Comparison of ENCODE assay signal across 8 mouse cellular contexts in the genomic region with DNA sequence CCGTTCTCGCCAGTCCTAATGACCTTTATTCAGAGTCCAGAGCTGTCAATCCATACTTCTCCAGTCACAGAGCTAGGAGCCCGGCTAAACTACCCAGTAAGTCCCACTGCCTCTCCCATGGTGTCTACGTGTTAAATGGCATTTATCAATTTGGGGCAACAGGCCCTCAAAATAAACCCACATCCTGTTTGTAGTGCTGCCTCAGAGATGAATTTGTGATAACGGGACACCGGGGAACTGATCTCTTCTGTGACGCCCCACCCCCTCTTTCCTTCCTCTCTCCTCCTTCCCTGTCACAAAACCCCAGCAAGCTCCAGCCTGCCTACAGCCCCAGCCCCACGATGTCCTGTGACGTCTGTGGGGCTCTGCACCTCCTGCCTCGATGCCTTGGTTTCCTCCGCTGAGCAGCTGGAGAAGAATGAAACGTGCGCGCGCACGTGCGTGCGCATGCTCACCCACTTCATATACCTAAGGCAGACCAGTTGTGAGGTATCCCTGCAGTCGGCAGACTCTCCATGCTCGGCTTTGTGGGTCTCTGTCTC. TPM values are rescaled to one million over a fixed set of nuclear protein-coding genes. Genes with fewer than 3 reads are reported as not detected.
DNase-seq lines count a peak whose midpoint lies in the region; ATAC-seq and TF ChIP-seq lines count a peak whose summit lies in the region.

No protein-coding gene starts in this region.

- H3K4me1 ChIP-seq in G1E (ENCODE audit: insufficient read depth, low read depth, low read length), result peaks cover 72% of the 10 kb centered on the region
- H3K4me1 ChIP-seq in midbrain, embryonic 14.5 days (ENCODE audit: control insufficient read depth, insufficient read depth, low read length), result no peaks in the 10 kb centered on the region

- H3K9ac ChIP-seq in midbrain, embryonic 14.5 days (replicated peaks; ENCODE audit: low read length), result no peak overlapping the region

- H3K27ac ChIP-seq in midbrain, embryonic 14.5 days (replicated peaks; ENCODE audit: low read depth, low read length), result no peak overlapping the region

- no peaks in the 10 kb centered on the region for H3K27me3 ChIP-seq in G1E (ENCODE audit: insufficient read depth, low read length)
- H3K27me3 ChIP-seq in midbrain, embryonic 14.5 days (ENCODE audit: control insufficient read depth, insufficient read depth, low read length), result no peaks in the 10 kb centered on the region

- no peak overlapping the region for H3K4me2 ChIP-seq in midbrain, embryonic 14.5 days (ENCODE audit: low read length)

- WGBS in midbrain, embryonic 14.5 days, result 85% methylated on average over 20 of the region's 20 CpGs

- peak overlapping the region; percentile 68 for H3K4me3 ChIP-seq in G1E (ENCODE audit: low read depth, low read length)
- H3K4me3 ChIP-seq in midbrain, embryonic 14.5 days (replicated peaks; ENCODE audit: low read depth, low read length), result no peak overlapping the region

- TF ChIP-seq CTCF in G1E (IDR thresholded peaks at IDR 0.05; ENCODE audit: low read depth, low read length), result no peak

- peak; percentile 91 for DNase-seq in G1E (ENCODE audit: low spot score)
- peak; percentile 52 to 75 for DNase-seq in kidney, postnatal 25 days
- no peak for DNase-seq in ovary, postnatal 14 days (ENCODE audit: low spot score)
- no peak for DNase-seq in midbrain, embryonic 14.5 days
- no peak for DNase-seq in c-Kit-positive CD71-positive TER-119-positive erythroid progenitor cells, embryonic 14.5 days (ENCODE audit: low spot score)
- DNase-seq in cerebellum, postnatal 36 days, result no peak

- peak; percentile 94 for ATAC-seq in G1E (ENCODE audit: extremely low read depth, insufficient number of reproducible peaks, low FRiP score, poor library complexity, severe bottlenecking)
- ATAC-seq in erythroblast, adult 5-6 weeks (replicated peaks; ENCODE audit: low FRiP score, poor library complexity, severe bottlenecking), result 0 out of 2 replicates have a peak, but pooled peaks have one; percentile 28
- ATAC-seq in megakaryocyte-erythroid progenitor cell, adult 5-6 weeks (replicated peaks; ENCODE audit: low FRiP score, low TSS enrichment, poor library complexity, severe bottlenecking), result peak; percentile 80
- ATAC-seq in midbrain, embryonic 14.5 days (ENCODE audit: low FRiP score, low TSS enrichment), result no peak

- peaks cover 13% of the 10 kb centered on the region for H3K9me3 ChIP-seq in G1E (replicated peaks)
- no peaks in the 10 kb centered on the region for H3K9me3 ChIP-seq in midbrain, embryonic 14.5 days (ENCODE audit: control insufficient read depth, low read length)

- peaks cover 11% of the 10 kb centered on the region for H3K36me3 ChIP-seq in G1E (replicated peaks)
- H3K36me3 ChIP-seq in midbrain, embryonic 14.5 days (ENCODE audit: control insufficient read depth, insufficient read depth, low read length), result no peaks in the 10 kb centered on the region

RNA-seq across cellular contexts. Expression of gene Fam102a, which starts 39.9 kb away (rescaled TPM):
- 33.6 and 35.0 TPM in 2 replicates for total RNA-seq in G1E (2014; fragmentation: Nextera tagmentation)
- 28.7 and 30.1 TPM in 2 replicates for total RNA-seq in G1E (2017)
- 28.9 and 32.7 TPM in 2 replicates for polyA plus RNA-seq in G1E (2012)
- total RNA-seq in erythroblast, adult 5-6 weeks (2015; ENCODE audit: low replicate concordance), result 1.2 and 2.7 TPM in 2 replicates
- 0.28 and 6.5 TPM in 2 replicates for total RNA-seq in erythroblast, adult 5-6 weeks (2017; ENCODE audit: low replicate concordance)
- total RNA-seq in megakaryocyte-erythroid progenitor cell, adult 5-6 weeks (2014; fragmentation: Nextera tagmentation), result 1.5 and 2.9 TPM in 2 replicates
- 0.34 and 2.3 TPM in 2 replicates for total RNA-seq in megakaryocyte-erythroid progenitor cell, adult 5-6 weeks (2017)
- 6.9 and 7.8 TPM in 2 replicates for polyA plus RNA-seq in midbrain, embryonic 14.5 days (2014; fragmentation: Nextera tagmentation; extraction: Ambion mirVana)

RNA-seq across cellular contexts. Expression of gene Slc25a25, which starts 44.0 kb away (rescaled TPM):
- total RNA-seq in G1E (2014; fragmentation: Nextera tagmentation), result 5.1 and 25.4 TPM in 2 replicates
- total RNA-seq in G1E (2017), result 6.8 and 8.0 TPM in 2 replicates
- 6.5 and 6.9 TPM in 2 replicates for polyA plus RNA-seq in G1E (2012)
- 2.1 and 6.3 TPM in 2 replicates for total RNA-seq in erythroblast, adult 5-6 weeks (2015; ENCODE audit: low replicate concordance)
- total RNA-seq in erythroblast, adult 5-6 weeks (2017; ENCODE audit: low replicate concordance), result 4.2 and 16.2 TPM in 2 replicates
- total RNA-seq in megakaryocyte-erythroid progenitor cell, adult 5-6 weeks (2014; fragmentation: Nextera tagmentation), result 9.5 and 12.2 TPM in 2 replicates
- 4.0 and 34.6 TPM in 2 replicates for total RNA-seq in megakaryocyte-erythroid progenitor cell, adult 5-6 weeks (2017)
- 36.3 and 41.5 TPM in 2 replicates for polyA plus RNA-seq in midbrain, embryonic 14.5 days (2014; fragmentation: Nextera tagmentation; extraction: Ambion mirVana)

RNA-seq across cellular contexts. Expression of gene Naif1, which starts 45.0 kb away (rescaled TPM):
- total RNA-seq in G1E (2014; fragmentation: Nextera tagmentation), result 3.9 and 4.2 TPM in 2 replicates
- 3.8 and 4.0 TPM in 2 replicates for total RNA-seq in G1E (2017)
- polyA plus RNA-seq in G1E (2012), result 6.9 and 8.1 TPM in 2 replicates
- 0.77 and 0.84 TPM in 2 replicates for total RNA-seq in erythroblast, adult 5-6 weeks (2015; ENCODE audit: low replicate concordance)
- 0.98 and 2.1 TPM in 2 replicates for total RNA-seq in erythroblast, adult 5-6 weeks (2017; ENCODE audit: low replicate concordance)
- total RNA-seq in megakaryocyte-erythroid progenitor cell, adult 5-6 weeks (2014; fragmentation: Nextera tagmentation), result 3.6 and 4.1 TPM in 2 replicates
- 2.7 and 3.0 TPM in 2 replicates for total RNA-seq in megakaryocyte-erythroid progenitor cell, adult 5-6 weeks (2017)
- polyA plus RNA-seq in midbrain, embryonic 14.5 days (2014; fragmentation: Nextera tagmentation; extraction: Ambion mirVana), result 5.3 and 5.6 TPM in 2 replicates

Comparison
In these comparisons a context has a peak if more than half of its experiments do, and no peak if none do; other contexts are left out.
1. DNase-seq: peak in G1E (single experiment) and kidney, postnatal 25 days (2 of 2); none in ovary, postnatal 14 days (single experiment), midbrain, embryonic 14.5 days (single experiment), c-Kit-positive CD71-positive TER-119-positive erythroid progenitor cells, embryonic 14.5 days (single experiment) and cerebellum, postnatal 36 days (0 of 2).